Mouse (Mus musculus): Measurements from ENCODE around the gene Nhlh1. TPM values are rescaled to one million over a fixed set of nuclear protein-coding genes. Genes with fewer than 3 reads are reported as not detected.

The Nhlh1 gene
- polyA plus RNA-seq, 1 experiment from 2014 or later = not detected

GRCm38 (mm10) chr1:172058874-172059273 lies 1.5 kb upstream of the Nhlh1 start:
- no peak for TF ChIP-seq CTCF (IDR thresholded peaks at IDR 0.05)
- TF ChIP-seq EP300 (IDR thresholded peaks at IDR 0.05) = no peak
- Histone ChIP-seq H3K4me2 (replicated peaks; ENCODE audit: low read depth, low read length) (no peak overlapping the region), H3K9me3 (ENCODE audit: low read length) (no peaks in the 10 kb centered on the region), H3K4me1 (ENCODE audit: insufficient read depth, low read depth, low read length) (0 out of 2 replicates have a peak, but pooled peaks cover under 1% of the 10 kb centered on the region), H3K9ac (replicated peaks; ENCODE audit: low read depth) (no peak overlapping the region), H3K36me3 (ENCODE audit: insufficient read depth, low read length) (no peaks in the 10 kb centered on the region), H3K4me3 (ENCODE audit: low read depth, low read length) (no peak overlapping the region), H3K27me3 (replicated peaks; ENCODE audit: insufficient read depth, low read length) (peaks cover 8% of the 10 kb centered on the region), H3K27ac (ENCODE audit: low read length) (no peak overlapping the region)
- DNase-seq (ENCODE audit: low spot score) (no peak), ATAC-seq (no peak)
- WGBS = 68% methylated on average over 7 of the region's 7 CpGs

DNA sequence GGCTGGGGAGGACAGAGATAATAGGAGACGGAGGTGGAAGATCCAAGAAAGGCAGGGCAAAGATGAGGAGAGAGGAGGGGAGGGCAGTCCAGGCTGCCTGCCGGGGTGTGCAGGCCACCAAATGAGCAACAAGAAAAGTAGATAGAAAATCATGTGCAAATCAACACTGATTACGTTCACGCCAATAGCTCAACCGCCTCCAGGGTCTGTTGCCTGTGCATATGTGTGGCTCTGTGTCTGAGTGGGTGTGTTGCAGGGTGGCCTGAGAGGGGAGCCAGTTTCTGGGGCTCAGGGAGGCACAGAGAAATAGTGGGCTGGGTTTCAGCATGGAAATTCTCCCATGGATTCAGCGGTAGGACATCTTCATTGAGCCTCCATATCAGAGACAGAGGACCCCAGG lies 948 bp upstream of the Nhlh1 start:
- no peak overlapping the region for H3K27ac ChIP-seq (ENCODE audit: low read length)
- no peaks in the 10 kb centered on the region for H3K36me3 ChIP-seq (ENCODE audit: insufficient read depth, low read length)
- H3K9ac ChIP-seq (replicated peaks; ENCODE audit: low read depth) = no peak overlapping the region
- no peak overlapping the region for H3K4me2 ChIP-seq (replicated peaks; ENCODE audit: low read depth, low read length)
- H3K27me3 ChIP-seq (replicated peaks; ENCODE audit: insufficient read depth, low read length) = peaks cover 13% of the 10 kb centered on the region
- no peak for DNase-seq (ENCODE audit: low spot score)
- WGBS = 71% methylated on average over 6 of the region's 6 CpGs
- ATAC-seq = no peak
- no peak overlapping the region for H3K4me3 ChIP-seq (ENCODE audit: low read depth, low read length)
- H3K9me3 ChIP-seq (ENCODE audit: low read length) = no peaks in the 10 kb centered on the region
- TF ChIP-seq EP300 (IDR thresholded peaks at IDR 0.05) (no peak), CTCF (IDR thresholded peaks at IDR 0.05) (no peak)
- H3K4me1 ChIP-seq (ENCODE audit: insufficient read depth, low read depth, low read length) = 0 out of 2 replicates have a peak, but pooled peaks cover 3% of the 10 kb centered on the region

DNA sequence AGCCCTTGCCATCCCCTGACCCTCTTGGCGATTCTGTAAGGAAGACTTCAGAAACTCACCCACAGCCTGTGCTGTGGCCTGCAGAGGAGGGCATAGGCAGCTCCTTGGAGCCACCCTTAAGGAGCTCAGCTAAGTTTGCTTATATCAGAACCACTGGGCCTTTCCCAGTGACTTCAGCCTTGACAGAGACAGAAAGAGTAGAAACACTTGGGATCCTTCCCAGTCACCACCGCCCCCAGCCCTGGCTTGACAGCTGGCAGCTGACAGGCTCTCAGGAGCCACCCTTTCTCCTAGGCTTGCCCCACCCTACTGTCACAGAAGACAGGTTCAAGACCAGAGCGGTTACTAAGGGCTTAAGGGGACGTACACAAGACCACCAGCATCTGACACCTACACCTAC lies 1.1 kb downstream of the Nhlh1 start:
- no peaks in the 10 kb centered on the region for H3K9me3 ChIP-seq (ENCODE audit: low read length)
- no peak overlapping the region for H3K27ac ChIP-seq (ENCODE audit: low read length)
- WGBS = 50% methylated on average over 4 of the region's 4 CpGs
- TF ChIP-seq CTCF (IDR thresholded peaks at IDR 0.05) (no peak), EP300 (IDR thresholded peaks at IDR 0.05) (no peak)
- H3K4me3 ChIP-seq (ENCODE audit: low read depth, low read length) = no peak overlapping the region
- H3K9ac ChIP-seq (replicated peaks; ENCODE audit: low read depth) = no peak overlapping the region
- DNase-seq (ENCODE audit: low spot score) = no peak
- no peaks in the 10 kb centered on the region for H3K36me3 ChIP-seq (ENCODE audit: insufficient read depth, low read length)
- 0 out of 2 replicates have a peak, but pooled peaks cover 3% of the 10 kb centered on the region for H3K4me1 ChIP-seq (ENCODE audit: insufficient read depth, low read depth, low read length)
- peaks cover 19% of the 10 kb centered on the region for H3K27me3 ChIP-seq (replicated peaks; ENCODE audit: insufficient read depth, low read length)
- H3K4me2 ChIP-seq (replicated peaks; ENCODE audit: low read depth, low read length) = no peak overlapping the region
- ATAC-seq = no peak

DNA sequence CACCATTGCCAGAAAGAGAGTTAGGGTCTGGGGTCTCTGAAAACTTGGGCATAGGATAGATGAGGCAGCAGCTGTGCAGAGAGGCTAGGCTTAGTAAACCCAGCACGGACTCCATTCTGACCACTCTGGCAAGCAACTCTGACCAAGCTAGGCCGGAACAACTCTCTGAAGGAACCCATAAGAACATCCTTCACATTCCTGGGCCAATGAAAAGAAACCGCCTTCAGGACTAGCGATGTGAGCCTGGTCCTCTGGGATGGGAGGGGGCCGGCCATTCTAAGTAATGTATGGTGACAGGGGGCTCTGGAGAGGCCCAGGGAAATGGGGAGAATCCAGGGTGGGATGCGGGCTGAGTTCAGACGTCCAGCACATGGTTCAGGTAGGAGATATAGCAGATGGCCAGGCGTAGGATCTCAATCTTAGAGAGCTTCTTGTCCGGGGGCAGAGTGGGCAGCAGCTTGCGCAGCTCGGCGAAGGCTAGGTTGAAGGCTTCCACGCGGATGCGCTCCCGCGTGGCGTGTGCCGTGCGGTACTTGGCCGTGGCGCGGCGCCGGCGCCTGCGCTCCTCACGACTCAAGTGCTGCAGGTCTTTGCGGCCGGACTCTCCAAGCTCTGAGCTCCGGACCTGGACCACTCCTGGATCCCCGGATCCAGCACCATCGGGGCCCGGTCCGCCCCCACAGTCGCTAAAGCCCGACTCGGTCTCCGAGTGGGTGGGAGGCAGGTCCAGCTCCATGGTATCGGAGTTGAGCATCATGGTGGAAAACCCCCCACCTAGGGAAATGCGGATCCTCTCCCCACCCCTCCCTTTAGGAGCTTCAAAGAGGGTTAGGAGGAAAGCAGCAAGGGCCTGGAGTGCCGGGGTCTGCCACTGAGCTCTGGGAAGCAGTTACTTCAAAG lies 3.6 kb downstream of the Nhlh1 start:
- Histone ChIP-seq H3K27me3 (replicated peaks; ENCODE audit: insufficient read depth, low read length) (peaks cover 19% of the 10 kb centered on the region), H3K4me2 (replicated peaks; ENCODE audit: low read depth, low read length) (peak overlapping the region; percentile 52), H3K36me3 (ENCODE audit: insufficient read depth, low read length) (no peaks in the 10 kb centered on the region), H3K4me1 (ENCODE audit: insufficient read depth, low read depth, low read length) (0 out of 2 replicates have a peak, but pooled peaks cover 3% of the 10 kb centered on the region), H3K4me3 (ENCODE audit: low read depth, low read length) (peak overlapping the region; percentile 28), H3K27ac (ENCODE audit: low read length) (no peak overlapping the region), H3K9ac (replicated peaks; ENCODE audit: low read depth) (peak overlapping the region; percentile 8; the same call in 1 of the 2 replicates), H3K9me3 (ENCODE audit: low read length) (no peaks in the 10 kb centered on the region)
- ATAC-seq (peak; percentile 43), DNase-seq (ENCODE audit: low spot score) (no peak)
- WGBS = 3% methylated on average over 40 of the region's 42 CpGs
- TF ChIP-seq EP300 (IDR thresholded peaks at IDR 0.05) (no peak), CTCF (IDR thresholded peaks at IDR 0.05) (no peak)

DNA sequence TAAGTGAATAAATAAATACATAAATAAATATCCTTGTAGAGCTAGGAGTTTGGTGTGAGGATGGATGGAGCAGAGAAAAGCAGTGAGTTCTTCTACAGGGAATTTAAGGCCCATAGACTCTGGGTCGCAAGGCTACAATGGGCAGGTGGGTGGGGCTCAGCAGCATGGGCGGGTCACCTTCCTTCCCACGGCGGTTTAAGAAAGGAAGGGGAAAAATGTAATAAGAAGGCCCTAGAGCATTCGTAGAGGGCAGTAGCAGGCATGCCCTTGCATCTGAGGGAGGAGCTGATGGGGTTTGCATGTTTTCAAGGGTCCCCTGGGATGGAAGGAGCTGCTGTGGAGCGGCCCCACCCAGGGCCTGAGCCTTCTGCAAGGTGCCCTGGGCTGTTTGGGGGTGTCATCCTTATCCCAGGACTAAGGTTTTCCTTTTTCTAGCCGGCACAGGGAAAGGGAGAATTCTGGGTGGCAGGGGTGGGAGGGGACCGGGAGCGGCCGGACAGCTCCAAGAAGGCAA lies 4.5 kb downstream of the Nhlh1 start:
- Histone ChIP-seq H3K4me3 (ENCODE audit: low read depth, low read length) (no peak overlapping the region), H3K4me1 (ENCODE audit: insufficient read depth, low read depth, low read length) (0 out of 2 replicates have a peak, but pooled peaks cover 3% of the 10 kb centered on the region), H3K36me3 (ENCODE audit: insufficient read depth, low read length) (no peaks in the 10 kb centered on the region), H3K9ac (replicated peaks; ENCODE audit: low read depth) (no peak overlapping the region), H3K27ac (ENCODE audit: low read length) (no peak overlapping the region), H3K27me3 (replicated peaks; ENCODE audit: insufficient read depth, low read length) (peaks cover 19% of the 10 kb centered on the region), H3K9me3 (ENCODE audit: low read length) (no peaks in the 10 kb centered on the region), H3K4me2 (replicated peaks; ENCODE audit: low read depth, low read length) (no peak overlapping the region)
- no peak for TF ChIP-seq CTCF (IDR thresholded peaks at IDR 0.05)
- TF ChIP-seq EP300 (IDR thresholded peaks at IDR 0.05) = no peak
- DNase-seq (ENCODE audit: low spot score) (no peak), ATAC-seq (no peak)
- 9% methylated on average over 10 of the region's 10 CpGs for WGBS

GRCm38 (mm10) chr1:172049131-172049782 lies 8.1 kb downstream of the Nhlh1 start:
- no peak overlapping the region for H3K9ac ChIP-seq (replicated peaks; ENCODE audit: low read depth)
- ATAC-seq = no peak

More at GRCm38 (mm10) chr1:172049131-172049782, 8.1 kb downstream of the Nhlh1 start:
- H3K4me3 ChIP-seq (ENCODE audit: low read depth, low read length) = no peak overlapping the region
- peaks cover 15% of the 10 kb centered on the region for H3K27me3 ChIP-seq (replicated peaks; ENCODE audit: insufficient read depth, low read length)
- no peaks in the 10 kb centered on the region for H3K36me3 ChIP-seq (ENCODE audit: insufficient read depth, low read length)
- 47% methylated on average over 13 of the region's 13 CpGs for WGBS
- no peaks in the 10 kb centered on the region for H3K9me3 ChIP-seq (ENCODE audit: low read length)
- no peak for TF ChIP-seq EP300 (IDR thresholded peaks at IDR 0.05)
- TF ChIP-seq CTCF (IDR thresholded peaks at IDR 0.05) = no peak
- H3K27ac ChIP-seq (ENCODE audit: low read length) = no peak overlapping the region
- no peak overlapping the region for H3K4me2 ChIP-seq (replicated peaks; ENCODE audit: low read depth, low read length)
- peaks cover 3% of the 10 kb centered on the region; the same call in 1 of the 2 replicates for H3K4me1 ChIP-seq (ENCODE audit: insufficient read depth, low read depth, low read length)
- DNase-seq (ENCODE audit: low spot score) = no peak

Measured in lung, postnatal 0 days (tissue).